Mouse (Mus musculus): ENCODE results near the gene Matn4. TPM values are rescaled to one million over a fixed set of nuclear protein-coding genes. Genes with fewer than 3 reads are reported as not detected.

Gene Matn4
- polyA plus RNA-seq, 1 experiment from 2014 or later: 1.1 TPM

- no peak overlapping the region for H3K9ac ChIP-seq (replicated peaks; ENCODE audit: low read depth, low read length)
- H3K4me3 ChIP-seq (ENCODE audit: low read depth, low read length): no peak overlapping the region
- WGBS: 96% methylated on average over 7 of the region's 7 CpGs
- no peak for ATAC-seq (ENCODE audit: insufficient number of reproducible peaks, insufficient read depth, low FRiP score, low read depth)
- H3K27ac ChIP-seq (ENCODE audit: low read length): no peak overlapping the region
- H3K36me3 ChIP-seq (ENCODE audit: control insufficient read depth, insufficient read depth, low read length): no peaks in the 10 kb centered on the region
- no peaks in the 10 kb centered on the region for H3K9me3 ChIP-seq (ENCODE audit: control insufficient read depth, low read depth, low read length)
- H3K4me1 ChIP-seq (ENCODE audit: control insufficient read depth, insufficient read depth, low read length): 0 out of 2 replicates have a peak, but pooled peaks cover 7% of the 10 kb centered on the region
- H3K4me2 ChIP-seq (replicated peaks; ENCODE audit: low read depth, low read length): no peak overlapping the region
- peaks cover 19% of the 10 kb centered on the region; the same call in 1 of the 2 replicates for H3K27me3 ChIP-seq (ENCODE audit: control insufficient read depth, insufficient read depth, low read length)
These were observed 8.9 kb downstream of the Matn4 start for GRCm38 (mm10) chr2:164396076-164396475.

- Histone ChIP-seq H3K4me1 (ENCODE audit: control insufficient read depth, insufficient read depth, low read length) (0 out of 2 replicates have a peak, but pooled peaks cover 8% of the 10 kb centered on the region), H3K36me3 (ENCODE audit: control insufficient read depth, insufficient read depth, low read length) (no peaks in the 10 kb centered on the region), H3K27me3 (ENCODE audit: control insufficient read depth, insufficient read depth, low read length) (no peaks in the 10 kb centered on the region), H3K9ac (replicated peaks; ENCODE audit: low read depth, low read length) (no peak overlapping the region), H3K4me3 (ENCODE audit: low read depth, low read length) (no peak overlapping the region), H3K27ac (ENCODE audit: low read length) (no peak overlapping the region), H3K4me2 (replicated peaks; ENCODE audit: low read depth, low read length) (no peak overlapping the region), H3K9me3 (ENCODE audit: control insufficient read depth, low read depth, low read length) (no peaks in the 10 kb centered on the region)
- WGBS: 74% methylated on average over 29 of the region's 29 CpGs
- ATAC-seq (ENCODE audit: insufficient number of reproducible peaks, insufficient read depth, low FRiP score, low read depth): no peak
These were observed 11.8 kb downstream of the Matn4 start for GRCm38 (mm10) chr2:164393126-164393525.

- Histone ChIP-seq H3K4me3 (ENCODE audit: low read depth, low read length) (peak overlapping the region; percentile 39), H3K9ac (replicated peaks; ENCODE audit: low read depth, low read length) (0 out of 2 replicates have a peak overlapping the region, but pooled peaks have one; percentile 15), H3K27ac (ENCODE audit: low read length) (no peak overlapping the region), H3K9me3 (ENCODE audit: control insufficient read depth, low read depth, low read length) (no peaks in the 10 kb centered on the region), H3K4me1 (ENCODE audit: control insufficient read depth, insufficient read depth, low read length) (peaks cover 14% of the 10 kb centered on the region; the same call in 1 of the 2 replicates), H3K36me3 (ENCODE audit: control insufficient read depth, insufficient read depth, low read length) (no peaks in the 10 kb centered on the region), H3K4me2 (replicated peaks; ENCODE audit: low read depth, low read length) (peak overlapping the region; percentile 66), H3K27me3 (ENCODE audit: control insufficient read depth, insufficient read depth, low read length) (no peaks in the 10 kb centered on the region)
- WGBS: 1% methylated on average over 30 of the region's 30 CpGs
- no peak; the same call in 1 of the 2 replicates for ATAC-seq (ENCODE audit: insufficient number of reproducible peaks, insufficient read depth, low FRiP score, low read depth)
These were observed 15.5 kb downstream of the Matn4 start for GRCm38 (mm10) chr2:164389499-164389898.

GRCm38 (mm10) chr2:164389020-164389419 is 15.9 kb downstream of the Matn4 start, which contains the start of gene Slpi:
TSS of gene Slpi (minus strand) at chr2:164389095.
- H3K36me3 ChIP-seq (ENCODE audit: control insufficient read depth, insufficient read depth, low read length): no peaks in the 10 kb centered on the region
- H3K27me3 ChIP-seq (ENCODE audit: control insufficient read depth, insufficient read depth, low read length): no peaks in the 10 kb centered on the region
- WGBS: 1% methylated on average over 17 of the region's 17 CpGs
- no peaks in the 10 kb centered on the region for H3K9me3 ChIP-seq (ENCODE audit: control insufficient read depth, low read depth, low read length)
- H3K9ac ChIP-seq (replicated peaks; ENCODE audit: low read depth, low read length): 0 out of 2 replicates have a peak within 1 kb of the TSS, but pooled peaks have one; percentile 15
- H3K4me3 ChIP-seq (ENCODE audit: low read depth, low read length): peak within 1 kb of the TSS; percentile 39
- peak; percentile 51; the same call in 1 of the 2 replicates for ATAC-seq (ENCODE audit: insufficient number of reproducible peaks, insufficient read depth, low FRiP score, low read depth)
- H3K27ac ChIP-seq (ENCODE audit: low read length): no peak within 1 kb of the TSS
- H3K4me1 ChIP-seq (ENCODE audit: control insufficient read depth, insufficient read depth, low read length): peaks cover 14% of the 10 kb centered on the region; the same call in 1 of the 2 replicates
- peak within 1 kb of the TSS; percentile 66 for H3K4me2 ChIP-seq (replicated peaks; ENCODE audit: low read depth, low read length)

- H3K4me2 ChIP-seq (replicated peaks; ENCODE audit: low read depth, low read length): no peak overlapping the region
- no peaks in the 10 kb centered on the region for H3K36me3 ChIP-seq (ENCODE audit: control insufficient read depth, insufficient read depth, low read length)
- no peaks in the 10 kb centered on the region for H3K27me3 ChIP-seq (ENCODE audit: control insufficient read depth, insufficient read depth, low read length)
- H3K4me3 ChIP-seq (ENCODE audit: low read depth, low read length): no peak overlapping the region
- H3K9ac ChIP-seq (replicated peaks; ENCODE audit: low read depth, low read length): no peak overlapping the region
- WGBS: 11% methylated on average over 8 of the region's 8 CpGs
- ATAC-seq (ENCODE audit: insufficient number of reproducible peaks, insufficient read depth, low FRiP score, low read depth): no peak
- H3K9me3 ChIP-seq (ENCODE audit: control insufficient read depth, low read depth, low read length): no peaks in the 10 kb centered on the region
- H3K27ac ChIP-seq (ENCODE audit: low read length): no peak overlapping the region
- H3K4me1 ChIP-seq (ENCODE audit: control insufficient read depth, insufficient read depth, low read length): peaks cover 14% of the 10 kb centered on the region; the same call in 1 of the 2 replicates
These were observed 18.0 kb downstream of the Matn4 start for GRCm38 (mm10) chr2:164386953-164387352.

GRCm38 (mm10) chr2:164385927-164386763 is 18.8 kb downstream of the Matn4 start:
- Histone ChIP-seq H3K9me3 (ENCODE audit: control insufficient read depth, low read depth, low read length) (no peaks in the 10 kb centered on the region), H3K27ac (ENCODE audit: low read length) (no peak overlapping the region), H3K36me3 (ENCODE audit: control insufficient read depth, insufficient read depth, low read length) (no peaks in the 10 kb centered on the region), H3K4me2 (replicated peaks; ENCODE audit: low read depth, low read length) (peak overlapping the region; percentile 16; the same call in 1 of the 2 replicates), H3K27me3 (ENCODE audit: control insufficient read depth, insufficient read depth, low read length) (no peaks in the 10 kb centered on the region), H3K4me1 (ENCODE audit: control insufficient read depth, insufficient read depth, low read length) (peaks cover 14% of the 10 kb centered on the region; the same call in 1 of the 2 replicates), H3K4me3 (ENCODE audit: low read depth, low read length) (no peak overlapping the region), H3K9ac (replicated peaks; ENCODE audit: low read depth, low read length) (no peak overlapping the region)
- 17% methylated on average over 18 of the region's 18 CpGs for WGBS
- ATAC-seq (ENCODE audit: insufficient number of reproducible peaks, insufficient read depth, low FRiP score, low read depth): peak; percentile 66; the same call in 1 of the 2 replicates

GRCm38 (mm10) chr2:164383656-164384399 is 21.1 kb downstream of the Matn4 start:
- Histone ChIP-seq H3K36me3 (ENCODE audit: control insufficient read depth, insufficient read depth, low read length) (no peaks in the 10 kb centered on the region), H3K9ac (replicated peaks; ENCODE audit: low read depth, low read length) (no peak overlapping the region), H3K27ac (ENCODE audit: low read length) (no peak overlapping the region), H3K27me3 (ENCODE audit: control insufficient read depth, insufficient read depth, low read length) (no peaks in the 10 kb centered on the region), H3K4me3 (ENCODE audit: low read depth, low read length) (no peak overlapping the region), H3K9me3 (ENCODE audit: control insufficient read depth, low read depth, low read length) (no peaks in the 10 kb centered on the region), H3K4me1 (ENCODE audit: control insufficient read depth, insufficient read depth, low read length) (peaks cover 6% of the 10 kb centered on the region; the same call in 1 of the 2 replicates), H3K4me2 (replicated peaks; ENCODE audit: low read depth, low read length) (no peak overlapping the region)
- ATAC-seq (ENCODE audit: insufficient number of reproducible peaks, insufficient read depth, low FRiP score, low read depth): no peak
- whole genome bisulfite sequencing: 47% methylated on average over 11 of the region's 11 CpGs

- Histone ChIP-seq H3K4me1 (ENCODE audit: control insufficient read depth, insufficient read depth, low read length) (peaks cover 6% of the 10 kb centered on the region; the same call in 1 of the 2 replicates), H3K4me2 (replicated peaks; ENCODE audit: low read depth, low read length) (no peak overlapping the region), H3K9me3 (ENCODE audit: control insufficient read depth, low read depth, low read length) (no peaks in the 10 kb centered on the region), H3K4me3 (ENCODE audit: low read depth, low read length) (no peak overlapping the region), H3K27ac (ENCODE audit: low read length) (no peak overlapping the region), H3K9ac (replicated peaks; ENCODE audit: low read depth, low read length) (no peak overlapping the region), H3K36me3 (ENCODE audit: control insufficient read depth, insufficient read depth, low read length) (no peaks in the 10 kb centered on the region), H3K27me3 (ENCODE audit: control insufficient read depth, insufficient read depth, low read length) (no peaks in the 10 kb centered on the region)
- ATAC-seq (ENCODE audit: insufficient number of reproducible peaks, insufficient read depth, low FRiP score, low read depth): no peak
- WGBS: 78% methylated on average over 3 of the region's 3 CpGs
These were observed 22.0 kb downstream of the Matn4 start for GRCm38 (mm10) chr2:164382971-164383370.
